Mouse (Mus musculus) heart, embryonic 11.5 days (tissue): ENCODE data around the gene Pnp. TPM values are rescaled to one million over a fixed set of nuclear protein-coding genes. Genes with fewer than 3 reads are reported as not detected.
A peak's percentile ranks its signal among the peaks of the same experiment; 100 is the strongest.
"Not testable (repeated sequence)": the region's sequence is repeated elsewhere in the genome, so short reads cannot be mapped to it uniquely, and the experiment has no call there.

Experiments
- ATAC-seq: fragments of 200-750 bp; cut with Nextera tagmentation; replicated peaks from 2 replicates; pipeline ENCODE4 v1.8.0; 2017; ENCODE audit warnings: moderate library complexity; ENCODE audit not compliant: insufficient number of reproducible peaks, low FRiP score, low TSS enrichment
- H3K27ac ChIP-seq: fragments of 300-500 bp; sonication (generic); 2 replicates; pipeline ENCODE4 v1.5.1; 2014; ENCODE audit warnings: mild to moderate bottlenecking, low read depth, low read length
- H3K27me3 ChIP-seq: fragments of 300-500 bp; sonication (generic); 2 replicates; pipeline ENCODE4 v1.6.1; 2014; ENCODE audit warnings: mild to moderate bottlenecking, low read length, mixed read lengths; ENCODE audit not compliant: control insufficient read depth, insufficient read depth
- H3K36me3 ChIP-seq: fragments of 300-500 bp; sonication (generic); 2 replicates; pipeline ENCODE4 v1.6.1; 2014; ENCODE audit warnings: mild to moderate bottlenecking, low read length, moderate library complexity, mixed read lengths; ENCODE audit not compliant: control insufficient read depth, insufficient read depth
- H3K4me1 ChIP-seq: fragments of 300-500 bp; sonication (generic); 2 replicates; pipeline ENCODE4 v1.6.1; 2014; ENCODE audit warnings: low read length; ENCODE audit not compliant: control insufficient read depth, insufficient read depth
- H3K4me2 ChIP-seq: fragments of 300-500 bp; sonication (generic); 2 replicates; pipeline ENCODE4 v1.6.1; 2014; ENCODE audit warnings: mild to moderate bottlenecking, moderate library complexity
- H3K4me3 ChIP-seq: fragments of 300-500 bp; sonication (generic); 2 replicates; pipeline ENCODE4 v1.5.1; 2014; ENCODE audit warnings: low read depth, low read length
- H3K9ac ChIP-seq: fragments of 300-500 bp; sonication (generic); 2 replicates; pipeline ENCODE4 v1.6.1; 2014; ENCODE audit warnings: mild to moderate bottlenecking, low read depth, low read length, moderate library complexity
- H3K9me3 ChIP-seq: fragments of 300-500 bp; sonication (generic); replicated peaks from 2 replicates; pipeline ENCODE4 v1.6.1; 2016; ENCODE audit warnings: low read length; ENCODE audit not compliant: control insufficient read depth
- WGBS: fragments of 180-500 bp; shearing (Covaris S2); extraction: QIAGEN DNeasy Blood & Tissue Kit; methylation state at CpG from one replicate; pipeline ENCODE4 v1.1.7; 2014; ENCODE audit not compliant: insufficient replicate concordance; 5-methylcytosine and 5-hydroxymethylcytosine counted together
- polyA plus RNA-seq: library from polyadenylated mRNA; unstranded; fragments of >200 nt; fragmentation: Nextera tagmentation; extraction: Ambion mirVana; gene quantifications from 2 replicates; pipeline ENCODE4 v1.2.1, GENCODE M21; 2014

Pnp gene
- polyA plus RNA-seq, 1 experiment from 2014 or later, result 46.6 TPM

DNA sequence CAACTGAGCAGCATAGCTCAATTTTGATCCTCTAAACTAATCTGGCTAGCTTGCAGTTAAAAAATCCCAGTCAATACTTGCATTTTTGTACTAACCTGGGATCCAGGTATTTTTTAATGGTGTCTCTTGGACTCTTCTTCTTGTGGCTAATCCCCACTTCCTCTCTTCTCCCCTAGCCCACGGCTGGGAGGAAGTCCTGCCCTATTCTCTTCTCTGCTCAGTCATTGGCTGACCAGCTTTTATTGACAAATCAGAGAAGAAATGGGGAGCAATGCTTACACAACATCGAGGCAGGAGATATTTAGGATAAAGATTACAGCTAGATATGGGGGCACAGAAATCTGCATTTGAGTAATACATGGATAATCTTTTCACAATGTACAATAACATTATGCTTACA is 8.1 kb downstream of the Pnp start:
- no peak overlapping the region for H3K9ac ChIP-seq
- H3K4me1 ChIP-seq, result no peaks in the 10 kb centered on the region
- no peaks in the 10 kb centered on the region for H3K9me3 ChIP-seq
- no peak overlapping the region for H3K27ac ChIP-seq
- WGBS, result 36% methylated on average over 2 of the region's 2 CpGs
- no peak overlapping the region for H3K4me3 ChIP-seq
- no peaks in the 10 kb centered on the region for H3K36me3 ChIP-seq
- H3K4me2 ChIP-seq, result no peak overlapping the region
- H3K27me3 ChIP-seq, result no peaks in the 10 kb centered on the region
- ATAC-seq, result no peak

DNA sequence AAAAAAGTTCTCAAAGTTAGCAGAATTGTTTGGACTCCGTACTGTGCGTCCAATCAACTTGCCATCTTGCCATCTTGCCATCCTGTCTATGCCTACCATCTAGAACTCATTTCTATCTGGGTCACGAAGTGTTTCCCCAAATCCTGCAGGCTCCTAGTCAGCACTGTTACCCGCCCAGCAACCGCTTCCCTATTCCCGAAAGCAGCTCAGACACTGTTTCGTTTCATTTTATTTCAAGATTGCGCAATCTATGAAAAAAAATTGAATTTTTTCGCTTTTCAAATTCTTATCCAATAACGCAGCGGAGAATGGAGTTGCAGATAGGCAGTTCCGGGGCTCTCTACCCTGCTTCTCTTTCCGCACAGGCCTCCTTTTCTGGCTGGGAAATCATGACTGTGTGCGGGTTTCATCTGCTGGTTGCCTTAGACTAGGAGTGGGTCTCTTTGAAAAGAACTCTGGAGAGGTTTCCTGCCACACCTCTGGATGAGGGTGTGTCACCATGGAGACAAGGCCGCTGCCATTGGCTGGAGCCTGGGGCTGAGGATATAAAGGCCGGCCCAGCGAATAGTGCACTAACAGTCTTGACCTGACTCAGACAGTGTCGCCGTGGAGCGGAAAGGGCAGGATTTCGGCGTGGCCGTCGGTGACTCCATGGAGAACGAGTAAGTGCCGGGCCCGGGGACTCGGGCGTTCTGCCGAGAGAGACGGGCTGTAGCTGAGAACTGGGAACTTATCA is 13.2 kb downstream of the Pnp start, which contains the start of gene Gm49342:
TSS of gene Gm49342 (plus strand) at position 586 of the 736 bp plus-strand sequence.
- peak within 1 kb of the TSS; percentile 52 for H3K4me3 ChIP-seq
- H3K4me1 ChIP-seq, result no peaks in the 10 kb centered on the region
- H3K9me3 ChIP-seq, result no peaks in the 10 kb centered on the region
- H3K27me3 ChIP-seq, result no peaks in the 10 kb centered on the region
- H3K9ac ChIP-seq, result peak within 1 kb of the TSS; percentile 71
- H3K27ac ChIP-seq, result peak within 1 kb of the TSS; percentile 85
- ATAC-seq, result peak; percentile 97
- no peaks in the 10 kb centered on the region for H3K36me3 ChIP-seq
- H3K4me2 ChIP-seq, result peak within 1 kb of the TSS; percentile 66
- 15% methylated on average over 31 of the region's 31 CpGs for WGBS

- Histone ChIP-seq H3K27ac (peak overlapping the region; percentile 85), H3K4me2 (peak overlapping the region; percentile 66), H3K4me3 (peak overlapping the region; percentile 52), H3K9ac (peak overlapping the region; percentile 71)
- under 1% methylated on average over 14 of the region's 15 CpGs for WGBS
- H3K9me3 ChIP-seq, H3K27me3 ChIP-seq, H3K4me1 ChIP-seq, H3K36me3 ChIP-seq: not testable (repeated sequence)
- peak; percentile 90 for ATAC-seq
These were observed 13.8 kb downstream of the Pnp start for GRCm38 (mm10) chr14:50944668-50945033.

- Histone ChIP-seq H3K9ac (peak overlapping the region; percentile 71), H3K4me2 (peak overlapping the region; percentile 66)
These were observed 14.2 kb downstream of the Pnp start for GRCm38 (mm10) chr14:50945081-50945480.

DNA sequence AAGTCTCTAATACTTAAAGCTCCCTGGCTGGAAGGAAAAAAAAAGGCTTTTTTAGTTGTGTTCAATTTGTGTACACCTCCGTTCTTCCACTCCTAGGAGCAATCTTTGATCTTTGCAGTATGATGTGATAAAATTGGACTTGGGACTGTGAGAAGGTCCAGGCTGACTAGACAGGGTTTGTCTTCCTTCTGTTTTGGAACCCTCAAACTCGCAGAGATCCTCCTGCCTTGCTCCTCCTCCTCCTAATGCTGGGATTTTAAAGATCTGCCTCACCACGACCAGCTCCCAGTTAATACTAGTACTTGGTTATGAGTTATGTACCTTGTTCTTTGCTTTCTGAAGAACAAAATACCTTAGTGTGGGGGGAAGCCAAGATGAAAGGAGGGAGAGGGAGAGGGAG is 14.6 kb downstream of the Pnp start:
- Histone ChIP-seq H3K4me3 (peak overlapping the region; percentile 52), H3K4me2 (peak overlapping the region; percentile 66)
- H3K27me3 ChIP-seq, H3K27ac ChIP-seq, H3K9me3 ChIP-seq, H3K4me1 ChIP-seq, H3K9ac ChIP-seq, ATAC-seq, H3K36me3 ChIP-seq: not testable (repeated sequence)
- 37% methylated on average over 3 of the region's 3 CpGs for WGBS

More at GRCm38 (mm10) chr14:50945081-50945480, 14.2 kb downstream of the Pnp start:
- peak overlapping the region; percentile 52 for H3K4me3 ChIP-seq
- not testable (repeated sequence) for H3K27me3 ChIP-seq, ATAC-seq, H3K9me3 ChIP-seq, H3K4me1 ChIP-seq, H3K36me3 ChIP-seq
- WGBS, result 9% methylated on average over 6 of the region's 6 CpGs
- peak overlapping the region; percentile 85 for H3K27ac ChIP-seq

DNA sequence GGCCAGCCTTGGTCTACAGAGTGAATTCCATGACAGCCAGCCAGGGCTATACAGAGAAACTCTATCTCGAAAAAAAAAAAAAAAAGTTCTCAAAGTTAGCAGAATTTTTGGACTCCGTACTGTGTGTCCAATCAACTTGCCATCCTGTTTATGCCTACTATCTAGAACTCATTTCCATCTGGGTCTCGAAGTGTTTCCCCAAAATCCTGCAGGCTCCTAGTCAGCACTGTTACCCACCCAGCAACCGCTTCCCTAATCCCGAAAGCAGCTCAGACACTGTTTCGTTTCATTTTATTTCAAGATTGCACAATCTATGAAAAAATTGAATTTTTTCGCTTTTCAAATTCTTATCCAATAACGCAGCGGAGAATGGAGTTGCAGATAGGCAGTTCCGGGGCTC is 24.6 kb downstream of the Pnp start:
- H3K27me3 ChIP-seq, result no peaks in the 10 kb centered on the region
- H3K27ac ChIP-seq, result no peak overlapping the region
- H3K4me3 ChIP-seq, result no peak overlapping the region
- no peak for ATAC-seq
- H3K36me3 ChIP-seq, result peaks cover 4% of the 10 kb centered on the region; the same call in 1 of the 2 replicates
- H3K9me3 ChIP-seq, result no peaks in the 10 kb centered on the region
- H3K9ac ChIP-seq, result no peak overlapping the region
- 81% methylated on average over 10 of the region's 10 CpGs for WGBS
- H3K4me2 ChIP-seq, result no peak overlapping the region
- no peaks in the 10 kb centered on the region for H3K4me1 ChIP-seq

GRCm38 (mm10) chr14:50955942-50956508 is 25.1 kb downstream of the Pnp start, which contains the start of gene Pnp2:
Pnp2 (plus strand) TSS chr14:50955992.
- ATAC-seq, result peak; percentile 76
- H3K4me2 ChIP-seq, result peak within 1 kb of the TSS; percentile 52
- not testable (repeated sequence) for H3K4me1 ChIP-seq, H3K27ac ChIP-seq, H3K9me3 ChIP-seq, H3K36me3 ChIP-seq, H3K27me3 ChIP-seq
- H3K9ac ChIP-seq, result 0 out of 2 replicates have a peak within 1 kb of the TSS, but pooled peaks have one; percentile 12
- peak within 1 kb of the TSS; percentile 12; the same call in 1 of the 2 replicates for H3K4me3 ChIP-seq
- WGBS, result 7% methylated on average over 19 of the region's 19 CpGs

DNA sequence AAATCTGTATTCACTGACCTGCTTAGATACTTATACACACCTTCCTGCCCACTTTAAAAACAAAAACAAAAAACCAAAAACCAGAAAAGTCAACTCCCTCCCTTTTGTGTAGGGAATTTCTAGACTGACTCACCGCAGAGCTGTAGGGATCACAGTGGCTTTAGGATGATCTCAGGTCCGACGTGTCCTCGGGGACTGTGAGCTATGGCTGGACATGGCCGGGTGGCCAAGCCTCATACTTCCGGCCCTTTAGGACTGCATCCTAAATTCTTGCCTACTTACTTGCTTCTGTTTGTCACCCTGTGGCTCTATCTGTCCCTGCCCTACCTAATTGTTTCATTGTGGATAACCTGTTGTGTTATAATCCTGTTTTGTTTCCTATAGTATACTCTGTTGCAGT is 25.8 kb downstream of the Pnp start:
- H3K27ac ChIP-seq, H3K4me3 ChIP-seq, ATAC-seq, H3K9me3 ChIP-seq, H3K36me3 ChIP-seq, H3K27me3 ChIP-seq, H3K4me1 ChIP-seq, H3K9ac ChIP-seq: not testable (repeated sequence)
- H3K4me2 ChIP-seq, result peak overlapping the region; percentile 52
- 76% methylated on average over 6 of the region's 6 CpGs for WGBS

DNA sequence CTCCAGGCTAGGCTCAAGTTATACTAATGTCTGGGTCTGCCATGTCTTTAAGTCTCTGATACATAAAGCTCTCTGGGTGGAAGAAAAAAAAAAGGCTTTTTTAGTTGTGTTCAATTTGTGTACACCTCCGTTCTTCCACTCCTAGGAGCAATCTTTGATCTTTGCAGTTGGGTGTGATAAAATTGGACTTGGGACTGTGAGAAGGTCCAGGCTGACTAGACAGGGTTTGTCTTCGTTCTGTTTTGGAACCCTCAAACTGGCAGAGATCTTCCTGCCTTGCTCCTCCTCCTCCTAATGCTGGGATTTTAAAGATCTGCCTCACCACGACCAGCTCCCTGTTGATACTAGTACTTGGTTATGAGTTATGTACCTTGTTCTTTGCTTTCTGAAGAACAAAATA is 26.3 kb downstream of the Pnp start:
- H3K4me1 ChIP-seq, H3K27me3 ChIP-seq, H3K9ac ChIP-seq, H3K36me3 ChIP-seq, H3K27ac ChIP-seq, ATAC-seq, H3K4me3 ChIP-seq, H3K4me2 ChIP-seq, H3K9me3 ChIP-seq: not testable (repeated sequence)
- WGBS, result 64% methylated on average over 3 of the region's 3 CpGs
